ENCODE assay signal across 1 mouse cellular context in the genomic region with DNA sequence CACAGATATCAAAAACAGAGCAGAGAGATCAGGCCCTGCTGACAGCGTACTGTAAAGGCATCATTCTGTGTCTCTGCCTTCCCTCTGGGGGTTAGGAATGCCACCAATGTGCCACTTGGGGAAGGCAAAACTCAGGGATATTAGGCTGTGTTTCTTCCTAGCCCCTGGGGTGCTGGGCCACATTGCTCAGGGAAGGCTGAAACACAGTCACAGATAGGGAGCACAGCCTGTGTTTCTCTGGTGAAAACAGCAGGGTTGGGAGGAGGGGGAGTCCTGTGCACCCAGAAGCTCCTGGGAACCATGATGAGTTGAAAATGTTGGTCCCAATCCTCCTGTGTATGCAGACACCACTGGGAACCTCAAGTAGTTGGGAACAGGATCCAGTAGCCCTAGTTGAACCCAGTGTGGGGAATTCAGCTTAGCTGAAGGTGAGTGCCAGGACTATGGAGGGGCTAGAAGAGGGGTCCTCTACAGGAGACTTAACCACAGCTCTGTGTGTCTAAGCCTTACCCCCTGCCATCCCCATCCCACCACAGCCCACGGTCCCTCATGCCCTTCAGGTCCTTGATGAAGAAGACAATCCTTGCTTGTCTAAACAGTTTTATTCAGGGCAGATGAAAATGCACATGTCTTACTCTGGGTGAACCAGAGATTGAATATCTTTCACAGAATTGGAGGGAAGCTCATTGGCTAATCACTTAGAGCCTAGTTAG. TPM values are rescaled to one million over a fixed set of nuclear protein-coding genes. Genes with fewer than 3 reads are reported as not detected.
"Had no signal": no experiment of that assay in that cellular context is flagged by ENCODE, and none has a peak within 500 bp of the region (broad histone marks: within the 10 kb centered on the region; RNA-seq: fewer than 3 reads in every experiment).

No protein-coding gene starts in this region.

RNA-seq across cellular contexts. Expression of a gene that starts 47.7 kb away (rescaled TPM):
- total RNA-seq: neutrophil, adult 5-6 weeks had no signal
